8 mouse cellular contexts compared by ENCODE assay signal in the genomic region with DNA sequence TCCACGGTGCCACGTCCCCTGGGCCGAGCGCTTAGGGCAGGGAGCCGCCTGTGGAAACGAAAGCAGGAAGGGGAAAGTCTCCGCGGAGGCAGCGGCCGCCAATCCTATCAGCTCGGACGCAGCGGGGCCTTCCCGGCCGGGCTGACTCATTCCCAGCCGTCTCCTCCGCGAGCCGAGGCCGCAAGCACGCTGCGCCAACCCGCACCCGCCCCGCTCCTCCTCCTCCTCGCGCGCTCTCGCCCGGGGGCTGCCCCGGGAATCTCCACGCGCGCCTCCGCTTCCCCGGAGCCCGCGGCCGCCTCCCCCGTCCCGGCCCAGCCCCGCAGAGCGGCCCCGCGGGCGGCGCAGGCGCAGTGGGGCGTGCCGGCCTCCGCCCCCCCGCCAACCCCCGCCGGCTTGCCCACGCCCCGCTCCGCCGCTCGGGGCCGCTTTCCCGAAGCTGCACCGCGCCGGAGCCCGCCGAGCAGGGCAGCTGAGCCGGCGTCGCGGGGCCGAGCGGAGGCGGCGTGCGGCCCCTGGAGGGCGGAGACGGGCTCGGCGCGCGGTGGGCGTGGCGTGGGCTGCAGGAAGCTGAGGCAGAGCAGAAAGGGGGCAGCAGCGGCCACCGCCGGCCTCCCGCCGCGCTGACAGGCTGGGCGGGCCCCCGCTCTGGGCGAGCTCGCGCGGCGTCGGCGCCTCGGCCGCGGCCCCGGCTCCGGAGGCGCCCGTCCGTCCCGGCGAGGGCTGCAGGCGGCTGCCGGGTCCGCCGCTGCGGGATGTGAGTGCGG. TPM values are rescaled to one million over a fixed set of nuclear protein-coding genes. Genes with fewer than 3 reads are reported as not detected.
DNase-seq lines count a peak whose midpoint lies in the region; ATAC-seq and TF ChIP-seq lines count a peak whose summit lies in the region.

Gene Jak2 (plus strand): TSS at position 638 of the 767 bp plus-strand sequence.

- H3K4me3 ChIP-seq in ES-Bruce4 (ENCODE audit: low read depth, low read length) = peak within 1 kb of the TSS; percentile 79
- peak within 1 kb of the TSS; percentile 88 for H3K4me3 ChIP-seq in forebrain, embryonic 12.5 days (replicated peaks)
- H3K4me3 ChIP-seq in heart, embryonic 16.5 days (ENCODE audit: low read length) = peak within 1 kb of the TSS; percentile 96
- H3K4me3 ChIP-seq in liver, postnatal 0 days (ENCODE audit: low read depth, low read length) = peak within 1 kb of the TSS; percentile 97
- peak within 1 kb of the TSS; percentile 94 for H3K4me3 ChIP-seq in neural tube, embryonic 13.5 days

- peak within 1 kb of the TSS; percentile 85 for H3K4me2 ChIP-seq in forebrain, embryonic 12.5 days
- H3K4me2 ChIP-seq in heart, embryonic 16.5 days (ENCODE audit: low read depth, low read length) = peak within 1 kb of the TSS; percentile 94
- H3K4me2 ChIP-seq in liver, postnatal 0 days (ENCODE audit: low read depth, low read length) = peak within 1 kb of the TSS; percentile 84
- H3K4me2 ChIP-seq in neural tube, embryonic 13.5 days = peak within 1 kb of the TSS; percentile 84

- peaks cover 3% of the 10 kb centered on the region for H3K27me3 ChIP-seq in ES-Bruce4 (ENCODE audit: control insufficient read depth, insufficient read depth, low read length, poor library complexity, severe bottlenecking)
- no peaks in the 10 kb centered on the region for H3K27me3 ChIP-seq in forebrain, embryonic 12.5 days
- no peaks in the 10 kb centered on the region for H3K27me3 ChIP-seq in heart, embryonic 16.5 days (ENCODE audit: control insufficient read depth, insufficient read depth, low read length)
- H3K27me3 ChIP-seq in liver, postnatal 0 days (ENCODE audit: insufficient read depth, low read length) = no peaks in the 10 kb centered on the region
- no peaks in the 10 kb centered on the region for H3K27me3 ChIP-seq in neural tube, embryonic 13.5 days

- no peak for TF ChIP-seq POLR2A in ES-Bruce4 (IDR thresholded peaks at IDR 0.05; ENCODE audit: insufficient read depth, low read length)

- peak within 1 kb of the TSS; percentile 86 for H3K9ac ChIP-seq in ES-Bruce4 (ENCODE audit: low read depth, poor library complexity, severe bottlenecking)
- H3K9ac ChIP-seq in forebrain, embryonic 12.5 days = peak within 1 kb of the TSS; percentile 95
- peak within 1 kb of the TSS; percentile 99 for H3K9ac ChIP-seq in heart, embryonic 16.5 days (ENCODE audit: low read length)
- peak within 1 kb of the TSS; percentile 99 for H3K9ac ChIP-seq in liver, postnatal 0 days (replicated peaks)
- H3K9ac ChIP-seq in neural tube, embryonic 13.5 days = peak within 1 kb of the TSS; percentile 98

- no peaks in the 10 kb centered on the region for H3K36me3 ChIP-seq in ES-Bruce4 (ENCODE audit: control insufficient read depth, insufficient read depth, low read length, poor library complexity, severe bottlenecking)
- H3K36me3 ChIP-seq in forebrain, embryonic 12.5 days (replicated peaks) = no peaks in the 10 kb centered on the region
- no peaks in the 10 kb centered on the region for H3K36me3 ChIP-seq in heart, embryonic 16.5 days (ENCODE audit: control insufficient read depth, insufficient read depth)
- no peaks in the 10 kb centered on the region for H3K36me3 ChIP-seq in liver, postnatal 0 days (replicated peaks; ENCODE audit: insufficient read depth, low read length)
- no peaks in the 10 kb centered on the region for H3K36me3 ChIP-seq in neural tube, embryonic 13.5 days

- H3K9me3 ChIP-seq in ES-Bruce4 (replicated peaks; ENCODE audit: control insufficient read depth, insufficient read depth, low read length, poor library complexity, severe bottlenecking) = no peaks in the 10 kb centered on the region
- H3K9me3 ChIP-seq in forebrain, embryonic 12.5 days = no peaks in the 10 kb centered on the region
- no peaks in the 10 kb centered on the region for H3K9me3 ChIP-seq in heart, embryonic 16.5 days (replicated peaks; ENCODE audit: control insufficient read depth, low read length)
- H3K9me3 ChIP-seq in liver, postnatal 0 days (ENCODE audit: low read length) = no peaks in the 10 kb centered on the region
- H3K9me3 ChIP-seq in neural tube, embryonic 13.5 days = no peaks in the 10 kb centered on the region

- peak; percentile 95 for ATAC-seq in forebrain, embryonic 12.5 days (ENCODE audit: low FRiP score)
- ATAC-seq in heart, embryonic 16.5 days (replicated peaks; ENCODE audit: extremely low read depth, insufficient read depth, low FRiP score) = peak; percentile 94
- ATAC-seq in liver, postnatal 0 days = peak; percentile 92
- peak; percentile 96 for ATAC-seq in neural tube, embryonic 13.5 days (ENCODE audit: low read depth)

- no peak within 1 kb of the TSS for H3K27ac ChIP-seq in ES-Bruce4 (ENCODE audit: insufficient read depth, low read length)
- H3K27ac ChIP-seq in forebrain, embryonic 12.5 days = peak within 1 kb of the TSS; percentile 98
- peak within 1 kb of the TSS; percentile 96 for H3K27ac ChIP-seq in heart, embryonic 16.5 days (ENCODE audit: low read length)
- peak within 1 kb of the TSS; percentile 98 for H3K27ac ChIP-seq in liver, postnatal 0 days (ENCODE audit: low read depth)
- H3K27ac ChIP-seq in neural tube, embryonic 13.5 days (replicated peaks) = peak within 1 kb of the TSS; percentile 98

- 1% methylated on average over 75 of the region's 114 CpGs for WGBS in forebrain, embryonic 12.5 days
- under 1% methylated on average over 64 of the region's 114 CpGs for WGBS in heart, embryonic 16.5 days
- 2% methylated on average over 46 of the region's 114 CpGs for WGBS in liver, postnatal 0 days (ENCODE audit: insufficient replicate concordance)
- WGBS in neural tube, embryonic 13.5 days = under 1% methylated on average over 83 of the region's 114 CpGs

- peak; percentile 86 for DNase-seq in c-Kit-positive CD71-positive TER-119-positive erythroid progenitor cells, embryonic 14.5 days (ENCODE audit: low spot score)
- DNase-seq in kidney, postnatal 36 days = peak; percentile 96 to 97
- DNase-seq in liver, postnatal 0 days = peak; percentile 96
- peak; percentile 52 for DNase-seq in telencephalon, adult 2 months (ENCODE audit: low read depth, low spot score)

- no peaks in the 10 kb centered on the region for H3K4me1 ChIP-seq in ES-Bruce4 (ENCODE audit: control insufficient read depth, insufficient read depth, low read length)
- H3K4me1 ChIP-seq in forebrain, embryonic 12.5 days = peaks cover 59% of the 10 kb centered on the region
- peaks cover 34% of the 10 kb centered on the region for H3K4me1 ChIP-seq in heart, embryonic 16.5 days (ENCODE audit: control insufficient read depth, insufficient read depth, low read length)
- peaks cover 46% of the 10 kb centered on the region for H3K4me1 ChIP-seq in liver, postnatal 0 days (ENCODE audit: insufficient read depth)
- peaks cover 68% of the 10 kb centered on the region for H3K4me1 ChIP-seq in neural tube, embryonic 13.5 days (replicated peaks)

- TF ChIP-seq CTCF in ES-Bruce4 (IDR thresholded peaks at IDR 0.05; ENCODE audit: low read depth, low read length) = peak; percentile 18
- peak; percentile 55 for TF ChIP-seq CTCF in liver, postnatal 0 days (IDR thresholded peaks at IDR 0.05; ENCODE audit: low read depth)

- no peak for TF ChIP-seq EP300 in ES-Bruce4 (IDR thresholded peaks at IDR 0.05; ENCODE audit: insufficient read depth, low read depth, low read length)
- no peak for TF ChIP-seq EP300 in liver, postnatal 0 days (IDR thresholded peaks at IDR 0.05; ENCODE audit: low read depth)

RNA-seq across cellular contexts. Expression of gene Jak2, which starts in this region (rescaled TPM):
- polyA plus RNA-seq in ES-Bruce4 (2011; ENCODE audit: insufficient read depth, insufficient read length, low read depth, missing spikeins) = 10.9 and 12.6 TPM in 2 replicates
- 16.1 and 16.6 TPM in 2 replicates for polyA plus RNA-seq in forebrain, embryonic 12.5 days (2016; fragmentation: Nextera tagmentation; extraction: Ambion mirVana)
- polyA plus RNA-seq in heart, embryonic 16.5 days (2015; fragmentation: Nextera tagmentation; extraction: Ambion mirVana) = 5.5 and 6.4 TPM in 2 replicates
- 5.6 and 6.0 TPM in 2 replicates for polyA plus RNA-seq in liver, postnatal 0 days (2015; fragmentation: Nextera tagmentation; extraction: Ambion mirVana)
- polyA plus RNA-seq in neural tube, embryonic 13.5 days (2015; fragmentation: Nextera tagmentation; extraction: Ambion mirVana) = 12.5 TPM in 2 replicates
